Mouse (Mus musculus): ENCODE results near the gene Fance.
A peak's percentile ranks its signal among the peaks of the same experiment; 100 is the strongest.

The Fance gene

DNA sequence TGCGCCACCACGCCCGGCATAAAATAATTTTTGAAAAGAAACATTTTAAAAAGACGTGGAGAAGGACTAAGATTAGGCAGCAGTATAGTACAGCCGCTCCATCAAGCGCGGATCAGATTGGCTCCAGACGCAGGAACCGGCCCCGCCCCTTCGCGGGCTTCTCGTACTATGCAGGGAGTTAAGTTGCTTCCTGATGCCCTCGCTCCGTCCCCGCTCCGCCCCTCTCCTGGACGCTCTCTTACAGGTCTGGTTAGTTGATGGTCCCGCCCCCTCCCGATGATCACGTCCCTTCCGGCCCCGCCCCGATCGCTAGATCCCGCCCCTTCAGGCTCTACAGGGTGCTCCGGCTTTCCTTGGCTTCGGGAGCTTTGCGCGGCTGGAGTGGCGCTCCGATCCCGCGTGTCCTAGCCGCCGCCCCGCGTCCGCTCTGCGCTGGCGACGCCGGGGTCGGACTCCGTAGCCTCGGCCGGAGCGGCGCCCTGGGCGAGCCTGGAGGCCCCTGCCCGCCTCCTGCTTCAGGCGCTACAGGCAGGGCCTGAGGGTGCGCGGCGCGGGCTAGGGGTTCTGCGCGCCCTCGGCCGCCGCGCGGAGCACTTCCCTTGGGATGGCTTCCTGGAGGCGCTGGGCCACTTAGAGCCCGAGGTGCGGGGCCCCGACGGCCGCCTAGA is at the start of gene Fance:
Fance (plus strand) TSS at position 308 of the 668 bp plus-strand sequence.
- DNase-seq (ENCODE audit: low spot score) = peak; percentile 100

DNA sequence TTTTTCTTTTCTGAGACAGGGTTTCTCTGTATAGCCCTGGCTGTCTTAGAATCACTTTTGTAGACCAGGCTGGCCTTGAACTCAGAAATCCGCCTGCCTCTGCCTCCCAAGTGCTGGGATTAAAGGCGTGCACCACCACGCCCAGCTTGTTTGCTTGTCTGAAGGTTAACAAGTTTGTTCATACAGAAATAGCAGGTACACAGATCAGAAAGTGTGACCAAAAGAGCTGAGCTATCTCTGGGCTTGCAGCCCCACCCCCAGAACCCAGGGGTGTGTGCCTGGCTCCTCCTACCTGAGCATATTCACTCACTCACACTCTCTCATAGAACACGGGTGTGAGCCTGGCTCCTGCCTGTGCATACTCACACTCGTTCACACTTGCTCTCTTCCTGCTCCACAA is 46.1 kb upstream of the Fance start:
- DNase-seq (ENCODE audit: low spot score) = no peak

DNA sequence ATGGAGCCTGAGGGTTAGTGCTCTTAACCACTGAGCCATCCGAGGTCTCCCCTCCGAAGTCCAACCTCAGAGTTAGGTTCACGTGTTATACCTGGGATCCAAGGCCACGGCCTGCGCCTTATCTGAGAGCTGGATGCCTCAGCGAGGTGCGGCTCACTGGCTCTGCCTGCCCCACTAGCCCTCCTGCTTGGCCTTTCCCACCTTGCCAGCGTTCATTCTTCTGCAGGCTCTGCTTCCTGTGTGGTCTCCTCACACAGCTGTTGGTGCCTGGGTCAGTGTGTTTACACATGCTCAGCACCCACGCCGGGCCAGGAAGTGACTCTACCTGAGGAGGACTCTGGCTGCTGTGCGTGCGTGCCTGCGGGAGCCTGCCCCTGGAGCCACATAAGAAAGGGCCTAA is 43.2 kb upstream of the Fance start:
- DNase-seq (ENCODE audit: low spot score) = no peak

DNA sequence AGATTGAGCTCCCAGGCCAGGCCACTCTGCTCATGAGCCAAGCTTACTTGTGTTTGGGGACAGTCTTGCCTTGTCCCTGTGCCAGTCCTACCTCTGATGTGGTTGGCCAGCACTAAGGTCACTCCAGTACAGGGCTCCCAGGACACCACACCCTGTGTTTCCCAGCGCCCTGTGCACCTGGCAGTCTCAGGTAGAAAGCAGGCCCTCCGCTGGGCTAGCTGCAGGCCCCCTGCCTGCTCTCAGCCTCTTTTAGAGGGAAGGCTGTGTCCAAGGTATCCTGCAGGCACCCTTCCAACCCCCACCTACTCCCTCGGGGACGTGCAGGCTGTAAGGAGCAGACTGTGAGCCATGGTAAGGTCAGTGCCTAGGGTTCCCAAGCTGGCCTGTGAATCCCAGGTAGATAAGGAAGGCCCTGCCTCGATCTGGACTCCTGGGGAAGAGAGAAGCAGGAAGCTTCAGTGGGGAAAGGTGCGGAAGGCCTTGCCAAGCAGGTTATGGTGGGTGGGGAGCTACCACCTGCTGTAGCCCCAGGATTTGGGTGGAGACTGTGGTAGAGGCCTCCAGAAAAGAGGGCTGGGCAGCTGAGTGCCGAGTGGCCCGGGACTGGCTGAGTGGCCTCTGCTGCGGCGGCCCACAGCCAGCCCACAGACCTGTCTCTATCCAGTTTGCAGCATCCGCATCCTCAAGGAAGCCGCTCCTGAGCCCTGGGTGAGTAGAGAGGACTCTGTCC is 41.6 kb upstream of the Fance start:
- DNase-seq (ENCODE audit: low spot score) = no peak

DNA sequence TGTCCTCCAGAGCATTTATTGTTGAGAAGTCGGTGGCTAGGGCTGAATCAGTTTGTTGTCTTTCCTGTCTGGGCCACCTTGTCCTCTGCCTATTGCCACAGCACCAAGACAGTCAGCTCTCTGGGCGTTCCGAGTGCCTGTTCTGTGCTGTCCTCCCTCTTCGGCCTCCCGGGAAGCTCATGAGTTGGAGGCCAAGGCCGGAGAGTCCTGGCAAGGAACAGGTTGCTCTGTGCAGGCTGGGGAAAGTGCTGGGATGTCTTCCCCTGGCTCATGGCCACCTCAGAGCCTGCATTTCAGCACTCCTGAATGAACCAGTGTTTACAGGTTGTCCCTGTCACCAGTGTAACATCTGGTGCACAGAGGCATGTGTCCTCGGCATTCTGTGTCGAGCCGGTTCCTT is 41.0 kb upstream of the Fance start:
- no peak for DNase-seq (ENCODE audit: low spot score)

DNA sequence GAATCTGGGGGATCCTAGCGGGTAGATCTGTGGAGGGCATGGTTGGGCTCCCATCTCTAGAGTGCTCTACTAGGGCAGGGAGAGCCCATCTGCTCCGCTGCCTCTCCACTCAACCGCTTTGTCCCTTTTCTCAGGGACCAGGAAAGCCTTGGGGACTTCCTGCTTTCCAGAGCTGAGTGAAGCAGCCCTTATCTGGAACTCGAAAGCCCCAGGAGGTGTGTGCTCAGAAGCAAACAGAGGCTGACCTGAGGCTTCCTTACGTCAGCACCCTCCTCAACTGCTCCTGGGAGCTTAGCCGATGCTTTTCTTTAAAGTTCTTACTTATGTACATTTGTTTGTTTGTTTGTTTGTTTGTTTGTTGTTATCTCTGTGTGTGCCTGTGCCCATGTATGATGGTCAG is 40.5 kb upstream of the Fance start:
- DNase-seq (ENCODE audit: low spot score) = no peak

DNA sequence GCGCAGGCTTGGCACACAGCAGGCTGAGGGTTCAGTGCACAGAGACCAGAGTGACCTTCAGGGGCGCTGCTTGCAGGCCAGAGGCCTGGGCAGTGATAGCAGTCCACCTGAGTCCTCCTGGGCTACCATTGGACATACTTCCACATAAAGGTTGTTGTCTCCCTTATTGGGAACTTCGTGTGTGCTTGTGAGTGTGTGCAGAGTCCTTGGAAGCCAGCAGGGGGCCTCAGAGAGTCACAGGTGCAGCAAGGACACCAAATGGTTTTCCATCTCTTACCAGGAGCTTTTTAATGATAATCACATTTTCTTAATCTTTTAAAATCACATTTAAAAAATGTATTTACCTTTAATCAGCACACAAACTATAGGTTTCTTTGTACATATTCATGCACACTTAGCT is 38.6 kb upstream of the Fance start:
- no peak for DNase-seq (ENCODE audit: low spot score)

DNA sequence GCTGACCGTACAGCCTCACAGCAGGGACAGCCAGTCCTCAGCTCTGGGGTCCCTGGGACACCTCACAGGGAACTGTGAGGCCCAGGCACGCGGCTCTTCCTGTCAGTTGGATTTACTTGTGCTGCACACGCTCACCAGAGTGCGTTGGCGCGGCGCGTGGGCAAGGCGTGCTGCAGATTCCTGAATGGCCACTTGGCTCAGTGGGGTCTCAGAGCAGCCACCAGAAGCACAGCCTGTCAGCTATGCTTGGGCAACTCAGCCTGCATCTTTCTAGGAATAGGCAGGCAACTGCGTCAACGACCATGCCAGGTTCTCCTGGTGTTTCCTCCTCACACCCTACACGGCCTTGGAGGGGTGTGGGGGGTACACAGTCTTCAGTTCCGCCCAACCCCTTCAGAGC is 36.1 kb upstream of the Fance start:
- no peak for DNase-seq (ENCODE audit: low spot score)

DNA sequence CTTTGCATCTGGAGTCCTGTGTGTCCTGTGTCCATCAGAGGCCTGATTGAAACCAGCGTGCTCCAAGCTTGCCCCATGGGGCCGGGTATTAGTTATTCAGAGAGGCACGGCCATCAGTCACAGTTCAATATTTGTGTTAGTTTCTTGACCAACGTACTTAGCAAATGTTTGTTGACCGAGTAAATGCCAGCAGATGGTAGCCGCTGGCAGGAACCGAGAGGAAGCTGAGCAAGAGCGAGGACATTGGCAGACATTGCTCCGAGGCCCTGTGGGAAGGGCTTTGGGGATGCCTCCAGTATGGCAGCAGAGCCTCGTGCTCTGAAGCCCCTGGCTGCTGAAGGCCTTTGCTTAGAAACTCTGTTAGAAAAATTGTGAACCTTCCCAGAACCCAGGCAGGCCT is 35.6 kb upstream of the Fance start:
- no peak for DNase-seq (ENCODE audit: low spot score)

DNA sequence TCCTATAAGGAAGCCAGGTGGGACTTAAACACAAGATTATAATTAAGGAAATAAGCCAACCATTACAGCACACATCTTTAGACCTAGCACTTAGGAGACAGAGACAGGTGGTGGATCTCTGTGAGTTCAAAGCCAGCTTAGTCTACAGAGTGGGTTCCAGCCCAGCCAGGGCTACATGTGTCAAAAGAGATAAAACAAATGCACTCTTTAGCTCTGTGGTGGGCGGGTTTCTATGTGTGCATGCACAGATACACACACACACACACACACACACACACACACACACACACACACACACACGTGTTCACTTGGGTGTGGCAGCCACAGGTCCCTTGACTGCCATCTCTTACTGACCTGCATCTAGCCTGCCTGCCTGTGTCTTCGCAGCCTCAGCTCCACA is 35.2 kb upstream of the Fance start:
- DNase-seq (ENCODE audit: low spot score) = peak; percentile 36

DNA sequence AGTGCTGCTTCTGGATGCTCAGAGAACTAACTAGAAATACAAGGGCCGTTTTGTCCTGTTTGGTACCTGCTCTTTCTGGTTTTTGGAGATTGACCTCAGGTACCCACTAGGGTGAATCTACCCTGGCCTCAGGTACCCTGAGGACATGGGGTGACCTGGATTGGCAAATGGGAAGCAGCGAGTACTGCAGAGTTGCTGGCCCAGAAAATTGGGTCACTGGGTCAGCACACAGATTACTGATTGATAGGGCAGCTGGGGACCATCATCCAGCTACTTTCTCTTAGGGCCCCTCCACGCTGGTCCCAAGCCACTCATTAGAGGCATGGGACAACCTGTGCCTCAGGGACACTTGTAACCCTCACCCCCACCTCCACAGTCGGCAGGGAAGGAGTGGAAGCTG is 34.1 kb upstream of the Fance start:
- DNase-seq (ENCODE audit: low spot score) = no peak

DNA sequence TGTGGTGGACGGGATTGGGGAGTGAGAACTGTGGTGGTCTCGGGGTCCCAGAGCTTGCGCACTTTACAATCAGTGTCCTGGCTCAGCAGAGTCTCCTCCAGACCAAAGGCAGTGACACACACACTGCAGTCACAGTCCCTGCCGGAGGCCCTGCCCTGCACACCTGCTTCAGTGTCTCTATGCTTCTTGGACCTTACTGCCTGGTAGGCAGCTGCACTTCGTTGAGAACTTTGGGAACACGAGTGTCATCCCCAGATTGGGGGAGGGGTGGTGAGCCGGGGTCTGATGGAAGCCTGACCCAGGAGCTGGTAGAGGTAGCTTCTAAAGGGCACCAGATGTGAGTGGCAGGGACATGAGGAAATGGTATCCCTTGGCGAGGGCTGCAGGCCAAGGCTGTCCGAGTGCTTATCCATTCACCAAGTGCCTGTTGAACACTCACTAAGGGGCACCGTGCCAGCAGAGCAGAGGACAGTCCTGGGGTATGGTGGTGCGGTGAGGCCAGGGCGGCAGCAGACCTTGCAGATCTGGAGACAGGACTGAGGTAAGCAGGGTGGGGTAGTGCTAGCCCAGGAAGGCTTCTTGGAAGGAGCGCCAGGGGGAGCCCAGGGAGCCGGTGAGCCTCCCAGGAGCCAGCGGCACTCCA is 33.4 kb upstream of the Fance start:
- no peak for DNase-seq (ENCODE audit: low spot score)

DNA sequence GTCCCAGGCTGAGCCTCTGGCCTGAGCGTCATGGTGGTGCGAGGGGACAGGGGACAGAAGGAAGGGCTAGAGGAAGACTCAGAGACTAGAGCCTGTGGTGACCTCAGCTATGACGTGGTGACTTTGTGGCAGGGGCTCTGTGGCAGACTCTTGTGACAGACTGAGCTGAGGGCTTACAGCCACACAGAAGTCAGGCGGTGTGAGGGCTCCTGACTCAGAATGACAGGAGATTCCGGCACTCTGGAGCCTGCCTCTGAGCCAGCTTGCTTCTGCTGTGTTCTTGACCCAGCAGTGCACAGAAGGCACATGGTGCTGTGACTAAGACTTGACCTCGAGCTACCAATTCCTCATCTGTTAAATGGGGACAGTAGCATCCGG is 32.9 kb upstream of the Fance start:
- DNase-seq (ENCODE audit: low spot score) = no peak

DNA sequence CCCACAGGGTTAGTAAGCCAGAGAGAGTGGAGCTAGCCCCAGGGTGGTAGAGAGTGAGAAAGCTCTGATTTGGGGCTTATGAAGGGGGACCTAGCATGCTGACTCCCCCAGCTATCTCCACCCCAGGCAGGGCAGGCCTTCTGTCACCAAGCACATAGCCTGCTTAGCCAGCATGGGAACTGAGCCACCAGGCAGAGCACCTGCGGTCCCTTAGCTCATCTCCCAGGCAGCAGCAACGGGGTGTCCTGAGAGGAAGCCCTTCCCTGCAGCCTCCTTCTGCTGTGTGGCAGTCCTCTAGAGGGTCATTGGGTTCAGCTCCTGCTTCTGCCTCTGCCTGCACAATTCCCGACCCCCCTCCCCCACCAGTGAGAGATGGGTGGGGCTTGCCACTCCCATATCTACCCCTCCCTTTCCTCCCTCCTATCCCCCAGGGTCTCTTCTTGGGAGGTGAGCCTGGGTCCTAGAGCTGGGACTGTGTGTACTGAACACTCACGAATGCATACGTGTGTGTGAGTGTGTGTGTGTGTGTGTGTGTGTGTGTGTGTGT is 32.4 kb upstream of the Fance start:
- no peak for DNase-seq (ENCODE audit: low spot score)

DNA sequence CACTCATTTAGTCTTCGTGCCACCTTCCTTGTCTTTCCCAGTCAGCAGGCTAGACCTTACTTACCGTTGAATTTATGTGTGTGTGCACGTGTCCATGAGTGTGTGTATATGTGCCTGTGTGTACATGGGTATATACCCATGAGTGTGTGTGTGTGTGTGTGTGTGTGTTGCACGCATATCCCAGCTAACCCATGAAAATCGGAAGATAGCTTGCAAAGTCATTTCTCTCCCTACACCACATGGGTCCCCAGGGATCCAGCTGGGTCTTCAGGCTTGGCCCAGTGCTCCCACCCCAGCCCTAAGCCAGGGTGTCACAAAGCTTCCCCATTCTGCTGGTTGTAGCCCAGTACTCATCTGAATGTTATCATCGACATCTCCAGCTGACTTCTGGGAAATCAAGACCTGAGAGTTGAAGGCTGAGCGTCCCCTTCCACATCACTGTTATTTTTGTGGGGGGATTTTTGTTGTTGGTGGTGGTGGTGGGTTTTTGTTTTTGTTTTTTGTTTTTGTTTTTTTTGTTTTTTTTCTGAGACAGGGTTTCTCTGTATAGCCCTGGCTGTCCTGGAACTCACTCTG is 31.4 kb upstream of the Fance start:
- no peak for DNase-seq (ENCODE audit: low spot score)

DNA sequence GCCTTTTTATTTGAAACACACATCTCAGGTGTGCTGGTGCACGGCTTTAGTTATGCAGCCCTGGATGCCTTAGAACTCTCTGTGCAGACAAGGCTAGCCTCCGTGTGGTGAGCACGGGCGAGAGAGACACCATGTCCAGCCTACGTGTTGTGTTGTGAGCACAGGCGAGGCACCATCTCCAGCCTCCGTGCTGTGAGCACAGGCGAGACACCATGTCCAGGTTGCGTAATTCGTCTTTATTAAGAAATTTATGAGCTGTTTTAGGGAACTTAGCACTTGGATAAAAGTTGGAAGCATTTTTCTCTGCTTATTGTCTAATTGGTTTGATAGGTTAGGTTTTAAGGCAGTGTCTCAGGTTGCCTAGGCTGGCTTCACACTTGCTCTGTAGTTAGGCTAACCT is 30.1 kb upstream of the Fance start:
- DNase-seq (ENCODE audit: low spot score) = no peak

DNA sequence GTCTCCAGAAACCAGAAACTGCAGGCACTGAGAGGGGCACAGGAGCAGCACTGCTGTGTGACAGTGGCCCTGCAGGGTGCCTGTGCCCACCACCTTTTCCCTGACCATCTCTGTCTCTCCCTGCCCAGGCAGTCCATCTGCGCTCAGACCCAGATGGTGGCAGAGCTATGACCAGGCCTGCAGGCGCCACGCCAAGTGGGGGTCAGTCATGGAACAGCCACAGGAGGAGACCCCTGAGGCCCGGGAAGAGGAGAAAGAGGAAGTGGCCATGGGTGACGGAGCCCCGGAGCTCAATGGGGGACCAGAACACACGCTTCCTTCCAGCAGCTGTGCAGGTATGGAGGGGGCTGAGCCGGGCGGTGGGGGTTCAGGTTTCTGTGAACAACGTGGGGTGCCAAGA is 27.2 kb upstream of the Fance start:
- no peak for DNase-seq (ENCODE audit: low spot score)

DNA sequence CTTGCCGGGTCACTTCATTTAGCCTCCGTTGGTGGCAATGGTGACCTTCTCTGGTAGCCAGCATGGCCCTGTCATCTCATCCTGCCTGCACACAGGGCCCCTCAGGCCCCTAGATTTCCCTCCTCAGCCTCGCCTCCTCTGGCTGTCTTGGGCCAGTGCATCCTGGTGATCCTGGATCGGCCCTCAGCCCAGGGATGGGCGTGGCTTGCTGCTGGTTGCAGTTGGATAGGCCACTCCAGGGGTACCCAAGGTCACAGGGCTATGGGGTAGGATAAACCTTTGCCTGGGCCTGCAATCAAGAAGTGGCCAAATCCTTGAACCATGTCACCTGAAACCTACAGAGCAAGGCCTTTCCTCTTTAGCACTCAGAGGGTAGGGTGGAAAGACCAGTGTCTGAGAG is 26.4 kb upstream of the Fance start:
- DNase-seq (ENCODE audit: low spot score) = no peak

DNA sequence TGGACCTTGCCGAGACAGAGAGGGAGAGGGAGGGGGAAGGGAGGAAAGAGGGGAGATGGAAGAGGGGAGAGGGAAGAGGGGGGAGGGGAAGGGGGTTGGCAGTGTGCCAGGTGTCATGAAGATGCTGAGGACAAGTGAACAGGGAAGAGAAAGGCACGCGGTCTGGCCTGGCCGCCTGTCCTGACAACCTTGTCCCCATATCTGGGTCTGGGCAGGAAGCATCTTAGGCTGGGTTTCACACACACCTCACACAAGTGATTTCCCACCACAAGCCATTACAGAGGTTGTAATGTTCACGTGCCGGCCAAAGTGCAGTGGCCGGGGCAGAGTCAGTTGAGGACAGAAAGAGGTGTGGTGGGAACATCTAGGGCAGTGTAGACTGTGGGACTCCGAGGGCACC is 25.7 kb upstream of the Fance start:
- DNase-seq (ENCODE audit: low spot score) = no peak

DNA sequence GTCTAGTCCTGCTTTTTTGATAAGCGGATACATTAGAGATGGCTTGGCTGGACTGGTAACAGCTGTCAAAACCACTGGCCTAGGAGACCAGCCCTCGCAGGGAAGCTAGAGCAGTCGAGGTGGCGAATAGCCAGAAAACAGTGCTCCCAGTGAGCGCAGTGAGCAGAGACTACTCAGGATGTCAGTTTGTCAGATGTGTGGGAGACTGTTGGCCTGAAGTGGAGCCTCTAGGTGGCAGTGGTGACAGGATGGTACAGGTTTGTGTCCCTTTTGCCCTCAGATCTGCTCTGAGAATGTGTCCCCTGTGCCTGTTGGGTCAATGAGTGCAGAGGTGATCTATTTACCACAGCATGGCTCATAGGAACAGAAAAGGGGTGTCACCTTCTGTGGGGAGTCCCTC is 25.3 kb upstream of the Fance start:
- no peak for DNase-seq (ENCODE audit: low spot score)

DNA sequence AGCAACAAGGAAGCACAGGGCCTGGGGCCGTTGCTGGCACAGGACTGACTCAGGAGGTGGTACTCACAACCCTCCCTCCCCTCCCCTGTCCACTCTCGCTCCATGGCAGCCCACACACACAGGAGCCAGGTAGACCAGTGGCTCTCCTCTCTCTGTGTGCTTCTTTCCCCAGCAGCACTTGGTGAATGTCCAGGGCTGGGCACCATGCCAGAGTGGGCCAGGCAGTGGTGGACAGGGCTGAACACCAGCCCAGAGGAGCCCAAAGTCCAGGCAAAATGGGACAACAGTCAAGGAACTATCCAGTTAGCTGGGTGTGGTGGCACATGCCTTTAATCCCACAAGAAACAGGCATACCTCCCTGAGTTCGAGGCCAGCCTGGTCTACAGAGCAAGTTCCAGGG is 23.1 kb upstream of the Fance start:
- DNase-seq (ENCODE audit: low spot score) = no peak

DNA sequence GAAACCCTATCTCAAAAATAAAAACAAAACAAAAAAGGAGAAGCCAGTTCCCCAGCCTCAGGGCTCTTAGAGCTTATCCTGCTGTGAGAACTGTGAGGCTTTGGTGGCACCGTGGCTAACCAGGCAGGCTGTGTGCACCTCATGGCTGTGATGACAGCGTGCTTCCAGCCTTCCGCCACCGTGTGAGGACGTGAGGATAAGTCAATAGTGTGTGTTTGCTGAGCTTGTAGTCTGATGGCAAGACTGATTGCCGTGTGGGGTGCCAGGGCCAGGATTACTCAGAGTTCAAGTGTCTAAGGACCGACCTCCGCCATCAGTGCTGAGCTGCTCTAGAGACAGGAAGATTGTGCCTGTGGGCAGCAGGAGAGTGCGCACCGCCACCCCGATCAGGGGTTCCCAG is 22.6 kb upstream of the Fance start:
- DNase-seq (ENCODE audit: low spot score) = no peak

DNA sequence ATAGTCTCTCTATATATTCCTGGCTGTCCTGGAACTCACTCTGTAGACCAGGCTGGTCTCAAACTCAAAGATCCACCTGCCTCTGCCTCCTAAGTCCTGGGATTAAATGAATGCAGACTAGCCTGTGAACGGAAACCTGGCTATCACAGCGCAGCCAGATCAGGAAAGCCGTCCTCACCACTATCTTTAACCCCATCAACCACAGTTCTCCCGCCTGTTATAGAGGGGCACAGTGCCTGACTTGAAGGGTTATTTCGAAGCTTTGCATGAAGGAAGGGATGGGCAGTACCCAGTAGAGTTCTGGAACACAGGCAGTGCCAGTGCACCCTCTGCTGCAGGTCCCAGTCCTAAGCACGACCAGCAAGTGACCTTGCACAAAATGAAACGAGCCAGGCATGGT is 22.0 kb upstream of the Fance start:
- no peak for DNase-seq (ENCODE audit: low spot score)

Measured in c-Kit-positive CD71-positive TER-119-positive erythroid progenitor cells, embryonic 14.5 days (primary cell).